Mouse (Mus musculus) CH12.LX (cell line): Measurements from ENCODE around the gene Pkib. TPM values are rescaled to one million over a fixed set of nuclear protein-coding genes. Genes with fewer than 3 reads are reported as not detected.

Source experiments
- DNase-seq: peaks from one replicate; pipeline ENCODE4 v3.0.0-alpha.2; 2013; ENCODE audit errors: extremely low read depth
- H3K27ac ChIP-seq: 2 replicates; pipeline ENCODE4 v1.5.1; 2012; ENCODE audit warnings: low read depth, mild to moderate bottlenecking, control low read depth, moderate library complexity; ENCODE audit not compliant: insufficient read depth
- H3K27me3 ChIP-seq: replicated peaks from 2 replicates; pipeline ENCODE3; 2012; ENCODE audit warnings: inconsistent platforms
- H3K36me3 ChIP-seq, 2 experiments: replicated peaks in 1 of 2; 2 replicates each; pipeline versions ENCODE3 to v1.6.1; 2012; ENCODE audit warnings: inconsistent platforms in 1 of 2, low read length in 1 of 2, mild to moderate bottlenecking in 1 of 2, mixed read lengths in 1 of 2, moderate library complexity in 1 of 2; ENCODE audit not compliant: control insufficient read depth in 1 of 2, insufficient read depth in 1 of 2
- H3K4me1 ChIP-seq, 2 experiments: 2 replicates each; pipeline ENCODE4 v1.6.1; 2012; ENCODE audit warnings: inconsistent platforms in 1 of 2, moderate library complexity in 1 of 2; ENCODE audit not compliant: insufficient read depth in 2 of 2, control insufficient read depth in 1 of 2
- H3K4me2 ChIP-seq: 2 replicates; pipeline ENCODE4 v1.6.1; 2012; ENCODE audit warnings: low read depth, mild to moderate bottlenecking, control low read depth; ENCODE audit not compliant: poor library complexity, insufficient read depth, severe bottlenecking
- H3K4me3 ChIP-seq, 3 experiments: fragments of 150-350 bp in 1 of 3; sonication (generic) in 1 of 3; replicated peaks in 1 of 3; 2 replicates each; pipeline versions ENCODE3 to v1.5.1; 2011 to 2012; ENCODE audit warnings: low read depth in 2 of 3, low read length in 2 of 3, mild to moderate bottlenecking in 2 of 3, moderate library complexity in 2 of 3, control low read depth in 1 of 3, improper control_type of control experiment in 1 of 3, inconsistent platforms in 1 of 3, mixed read lengths in 1 of 3; ENCODE audit not compliant: poor library complexity in 1 of 3
- H3K79me2 ChIP-seq: replicated peaks from 2 replicates; pipeline ENCODE4 v1.6.1; 2012; ENCODE audit warnings: mild to moderate bottlenecking, moderate library complexity; ENCODE audit not compliant: control insufficient read depth, poor library complexity, insufficient read depth, severe bottlenecking; ENCODE audit errors: extremely low read depth
- H3K9ac ChIP-seq: 2 replicates; pipeline ENCODE4 v1.6.1; 2012; ENCODE audit warnings: low read depth, mild to moderate bottlenecking, control low read depth, moderate library complexity; ENCODE audit not compliant: insufficient read depth
- H3K9me3 ChIP-seq: replicated peaks from 2 replicates; pipeline ENCODE3; 2012; ENCODE audit warnings: low read length, inconsistent platforms, mixed read lengths
- BHLHE40 ChIP-seq: IDR thresholded peaks from 2 replicates; pipeline ENCODE4 v1.6.1; 2011; ENCODE audit warnings: mild to moderate bottlenecking, low read depth, low read length, improper control_type of control experiment
- CTCF ChIP-seq, 2 experiments: IDR thresholded peaks in 1 of 2; conservative IDR thresholded peaks in 1 of 2; 2 replicates each; pipeline ENCODE4 v1.5.1; 2011 to 2012; ENCODE audit warnings: low read depth in 2 of 2, low read length in 2 of 2, improper control_type of control experiment in 1 of 2, inconsistent platforms in 1 of 2, mild to moderate bottlenecking in 1 of 2, moderate library complexity in 1 of 2
- E2F4 ChIP-seq: IDR thresholded peaks from 2 replicates; pipeline ENCODE4 v1.6.1; 2011; ENCODE audit warnings: low read depth, low read length, improper control_type of control experiment; ENCODE audit not compliant: insufficient replicate concordance
- ELF1 ChIP-seq: IDR thresholded peaks from 2 replicates; pipeline ENCODE4 v1.6.1; 2014; ENCODE audit warnings: low read depth, mild to moderate bottlenecking, inconsistent platforms, low read length, improper control_type of control experiment
- EP300 ChIP-seq: IDR thresholded peaks from 2 replicates; pipeline ENCODE4 v1.6.1; 2011; ENCODE audit warnings: low read length, improper control_type of control experiment
- ETS1 ChIP-seq: conservative IDR thresholded peaks from 2 replicates; pipeline ENCODE4 v1.6.1; 2012; ENCODE audit warnings: low read depth, mild to moderate bottlenecking, inconsistent platforms, low read length, improper control_type of control experiment, moderate library complexity
- GABPA ChIP-seq: IDR thresholded peaks from 2 replicates; pipeline ENCODE4 v1.6.1; 2012; ENCODE audit warnings: low read depth, low read length, improper control_type of control experiment, inconsistent platforms; ENCODE audit not compliant: insufficient replicate concordance
- HCFC1 ChIP-seq: IDR thresholded peaks from 2 replicates; pipeline ENCODE4 v1.6.1; 2012; ENCODE audit warnings: low read depth, mild to moderate bottlenecking, inconsistent platforms, low read length, improper control_type of control experiment
- JUN ChIP-seq: IDR thresholded peaks from 2 replicates; pipeline ENCODE4 v1.6.1; 2011; ENCODE audit warnings: low read depth, mild to moderate bottlenecking, low read length, improper control_type of control experiment, moderate library complexity; ENCODE audit not compliant: insufficient read depth
- JUND ChIP-seq: conservative IDR thresholded peaks from 2 replicates; pipeline ENCODE4 v1.6.1; 2011; ENCODE audit warnings: low read depth, low read length, improper control_type of control experiment
- KAT2A ChIP-seq: IDR thresholded peaks from 2 replicates; pipeline ENCODE4 v1.6.1; 2012; ENCODE audit warnings: low read length, improper control_type of control experiment, inconsistent platforms; ENCODE audit not compliant: insufficient replicate concordance
- MAFK ChIP-seq: IDR thresholded peaks from 2 replicates; pipeline ENCODE4 v1.6.1; 2011; ENCODE audit warnings: low read length, improper control_type of control experiment; ENCODE audit not compliant: insufficient replicate concordance
- MAZ ChIP-seq: IDR thresholded peaks from 2 replicates; pipeline ENCODE4 v1.6.1; 2012; ENCODE audit warnings: low read depth, mild to moderate bottlenecking, inconsistent platforms, low read length, improper control_type of control experiment, moderate library complexity
- MEF2A ChIP-seq: IDR thresholded peaks from 2 replicates; pipeline ENCODE4 v1.6.1; 2014; ENCODE audit warnings: low read depth, mild to moderate bottlenecking, inconsistent platforms, low read length, improper control_type of control experiment, borderline replicate concordance
- MXI1 ChIP-seq: IDR thresholded peaks from 2 replicates; pipeline ENCODE4 v1.6.1; 2011; ENCODE audit warnings: mild to moderate bottlenecking, low read depth, low read length, improper control_type of control experiment
- MYC ChIP-seq: IDR thresholded peaks from 2 replicates; pipeline ENCODE4 v1.6.1; 2011; ENCODE audit warnings: low read depth, mild to moderate bottlenecking, improper control_type of control experiment, low read length
- PAX5 ChIP-seq: IDR thresholded peaks from 2 replicates; pipeline ENCODE4 v1.6.1; 2012; ENCODE audit warnings: low read length, inconsistent platforms, mixed read lengths
- POLR2A ChIP-seq: IDR thresholded peaks from 2 replicates; pipeline ENCODE4 v1.6.1; 2011; ENCODE audit warnings: low read depth, mild to moderate bottlenecking, improper control_type of control experiment, low read length
- POLR2AphosphoS2 ChIP-seq: IDR thresholded peaks from 2 replicates; pipeline ENCODE4 v1.6.1; 2011; ENCODE audit warnings: low read depth, low read length, improper control_type of control experiment
- RAD21 ChIP-seq: IDR thresholded peaks from 2 replicates; pipeline ENCODE4 v1.6.1; 2011; ENCODE audit warnings: low read depth, mild to moderate bottlenecking, low read length, improper control_type of control experiment, moderate library complexity
- RCOR1 ChIP-seq: conservative IDR thresholded peaks from 2 replicates; pipeline ENCODE4 v1.6.1; 2012; ENCODE audit warnings: low read depth, mild to moderate bottlenecking, inconsistent platforms, low read length, improper control_type of control experiment
- SIN3A ChIP-seq: IDR thresholded peaks from 2 replicates; pipeline ENCODE4 v1.6.1; 2012; ENCODE audit warnings: low read length, improper control_type of control experiment, inconsistent platforms
- TCF12 ChIP-seq: IDR thresholded peaks from 2 replicates; pipeline ENCODE4 v1.6.1; 2014; ENCODE audit warnings: low read depth, mild to moderate bottlenecking, inconsistent platforms, low read length, improper control_type of control experiment
- USF1 ChIP-seq: IDR thresholded peaks from 2 replicates; pipeline ENCODE4 v1.6.1; 2014; ENCODE audit warnings: low read depth, mild to moderate bottlenecking, inconsistent platforms, low read length, improper control_type of control experiment
- ZC3H11A ChIP-seq: IDR thresholded peaks from 2 replicates; pipeline ENCODE4 v1.6.1; 2012; ENCODE audit warnings: low read depth, mild to moderate bottlenecking, inconsistent platforms, low read length, improper control_type of control experiment
- ZKSCAN1 ChIP-seq: IDR thresholded peaks from 2 replicates; pipeline ENCODE4 v1.6.1; 2012; ENCODE audit warnings: low read depth, inconsistent platforms, low read length, improper control_type of control experiment, borderline replicate concordance
- ZMIZ1 ChIP-seq: IDR thresholded peaks from 2 replicates; pipeline ENCODE4 v1.6.1; 2012; ENCODE audit warnings: low read depth, mild to moderate bottlenecking, inconsistent platforms, low read length, improper control_type of control experiment
- ZNF384 ChIP-seq: IDR thresholded peaks from 2 replicates; pipeline ENCODE4 v1.6.1; 2012; ENCODE audit warnings: low read depth, low read length, improper control_type of control experiment, inconsistent platforms
- dilution Hi-C: fragments of 300-500 bp; cut with MboI; formaldehyde crosslinking; loops from 2 replicates; pipeline ENCODE4 v1.14.3; 2020; ENCODE audit warnings: low sequenced_read_pairs; ENCODE audit not compliant: extremely low pct_unique_long_range_greater_than_20kb, extremely low pct_ligation_motif_present
- in situ Hi-C: fragments of 300-500 bp; cut with MboI; formaldehyde crosslinking; loops from 3 replicates; pipeline ENCODE4 v1.14.3; 2019; ENCODE audit warnings: low sequenced_read_pairs, low pct_ligation_motif_present, low pct_unique_long_range_greater_than_20kb, mixed read lengths
- polyA plus RNA-seq: library from polyadenylated mRNA; unstranded; fragments of >175 nt; gene quantifications from 2 replicates; pipeline ENCODE4 v1.2.1, GENCODE M21; 2012; ENCODE audit warnings: low read depth; ENCODE audit not compliant: insufficient read length
- total RNA-seq, 2 experiments: library from RNA; depleted of rRNA; stranded (reverse); fragments of 300-350 nt in 1 of 2; fragments of >200 nt in 1 of 2; gene quantifications; 2 replicates each; pipeline ENCODE4 v1.2.3; 2012 to 2014

Pkib gene
- total and polyA plus RNA-seq, 3 experiments, result 1.3 to 4.1 (median 1.9) TPM

DNA sequence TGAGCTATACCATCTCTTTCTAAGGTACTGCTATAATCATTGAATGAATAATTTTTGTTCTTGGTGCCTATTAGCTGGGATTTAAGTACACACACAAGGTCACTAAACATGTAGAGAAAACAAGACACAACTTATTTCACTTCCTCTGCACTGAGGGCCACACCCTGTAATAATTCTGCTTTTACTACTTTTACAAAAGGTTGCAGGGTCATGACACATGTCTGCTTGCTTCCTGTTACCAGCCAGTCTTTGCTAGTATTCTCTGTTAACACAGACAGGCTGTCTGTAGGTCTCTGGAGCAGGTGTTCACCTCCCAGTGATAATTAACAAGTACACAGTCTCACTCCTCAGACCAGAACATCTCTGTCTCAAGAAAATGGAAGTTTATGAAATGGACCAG lies 113.7 kb downstream of the Pkib start:
- no peaks in the 10 kb centered on the region for H3K79me2 ChIP-seq
- no peak overlapping the region for H3K4me3 ChIP-seq
- no peak overlapping the region for H3K4me2 ChIP-seq
- no peak overlapping the region for H3K9ac ChIP-seq
- H3K36me3 ChIP-seq, result no peaks in the 10 kb centered on the region
- peaks cover 0 to 7% of the 10 kb centered on the region in 2 experiments; a peak in 2 of 4 replicates for H3K4me1 ChIP-seq
- no peak for DNase-seq
- dilution Hi-C loops (no loop called here), in situ Hi-C loops (loop anchor here (25.0 kb wide), 2 partner anchors 183 to 283 kb away; no protein-coding TSS in a partner anchor)
- no peak overlapping the region for H3K27ac ChIP-seq
- H3K27me3 ChIP-seq, result no peaks in the 10 kb centered on the region
- H3K9me3 ChIP-seq, result no peaks in the 10 kb centered on the region
- TF ChIP-seq ZC3H11A (no peak), RAD21 (no peak), PAX5 (no peak), MEF2A (no peak), CTCF (conservative IDR thresholded peaks at IDR 0.05 in 1 of 2, IDR thresholded peaks at IDR 0.05 in 1 of 2; ENCODE audit: low read depth in 2 of 2, low read length in 2 of 2) (no peak), POLR2AphosphoS2 (no peak), JUN (no peak), POLR2A (no peak), BHLHE40 (no peak), RCOR1 (no peak), HCFC1 (no peak), SIN3A (no peak), KAT2A (no peak), MAZ (no peak), JUND (no peak), USF1 (no peak), EP300 (no peak), GABPA (no peak)

DNA sequence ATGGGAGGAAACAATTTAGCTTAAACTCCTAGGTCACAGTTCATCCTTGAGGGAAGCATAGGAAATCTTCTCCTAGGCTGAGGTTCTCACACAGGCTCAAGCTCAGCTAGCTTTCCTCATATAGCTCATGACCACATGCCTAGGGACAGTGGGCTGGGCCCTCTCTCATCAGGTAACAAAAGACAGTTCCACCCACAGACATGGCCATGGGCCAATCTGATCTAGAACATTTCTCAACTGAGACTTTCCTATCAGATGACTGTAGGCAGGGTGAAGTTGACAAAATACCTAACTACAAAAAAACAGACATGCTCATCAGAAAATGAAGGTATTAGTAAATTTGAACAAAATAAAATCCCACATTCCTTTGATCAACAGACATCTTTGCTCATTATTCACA lies 115.3 kb downstream of the Pkib start:
- in situ Hi-C loops (loop anchor here (25.0 kb wide), 2 partner anchors 185 to 285 kb away; no protein-coding TSS in a partner anchor), dilution Hi-C loops (no loop called here)
- no peak for DNase-seq
- Histone ChIP-seq H3K4me3 (no peak overlapping the region), H3K27me3 (no peaks in the 10 kb centered on the region), H3K27ac (no peak overlapping the region), H3K4me2 (no peak overlapping the region), H3K36me3 (no peaks in the 10 kb centered on the region), H3K9ac (no peak overlapping the region), H3K4me1 (peaks cover 0 to 7% of the 10 kb centered on the region in 2 experiments; a peak in 2 of 4 replicates), H3K79me2 (no peaks in the 10 kb centered on the region), H3K9me3 (no peaks in the 10 kb centered on the region)
- TF ChIP-seq MAZ (no peak), E2F4 (no peak), ZNF384 (no peak), MXI1 (no peak), MYC (no peak), ZC3H11A (no peak), POLR2AphosphoS2 (no peak), ZKSCAN1 (no peak), MEF2A (no peak), ELF1 (no peak), ZMIZ1 (no peak), MAFK (no peak), ETS1 (no peak), PAX5 (no peak), TCF12 (no peak), GABPA (no peak), KAT2A (no peak)
